Mouse (Mus musculus) liver, postnatal 0 days (tissue): ENCODE data around the gene Ube2h.

Experiments
- CTCF ChIP-seq: sonication (generic); IDR thresholded peaks from 2 replicates; pipeline ENCODE4 v1.5.1; 2016; ENCODE audit warnings: antibody characterized with exemption, low read depth
- EP300 ChIP-seq: IDR thresholded peaks from 2 replicates; pipeline ENCODE4 v1.6.1; 2016; ENCODE audit warnings: antibody characterized with exemption, low read depth, mild to moderate bottlenecking

GRCm38 (mm10) chr6:30332262-30332661 is 27.9 kb upstream of the Ube2h start:
- TF ChIP-seq CTCF: no peak
- no peak for TF ChIP-seq EP300
